Mouse (Mus musculus) liver, postnatal 0 days (tissue): ENCODE measurements around the gene BC061212. TPM values are rescaled to one million over a fixed set of nuclear protein-coding genes. Genes with fewer than 3 reads are reported as not detected.
"Not testable (repeated sequence)": the region's sequence is repeated elsewhere in the genome, so short reads cannot be mapped to it uniquely, and the experiment has no call there.

ENCODE experiments used
- ATAC-seq: fragments of 200-750 bp; cut with Nextera tagmentation; 2 replicates; pipeline ENCODE4 v1.8.0; 2017; ENCODE audit warnings: mild to moderate bottlenecking, moderate library complexity
- DNase-seq: peaks from one replicate; pipeline ENCODE4 v3.0.0-alpha.2; 2016
- H3K27ac ChIP-seq: fragments of 300-500 bp; sonication (generic); 2 replicates; pipeline ENCODE4 v1.5.1; 2014; ENCODE audit warnings: antibody characterized with exemption, moderate library complexity, mild to moderate bottlenecking, low read depth
- H3K27me3 ChIP-seq: fragments of 300-500 bp; sonication (generic); 2 replicates; pipeline ENCODE4 v1.6.1; 2014; ENCODE audit warnings: low read length, control low read depth, mixed read lengths; ENCODE audit not compliant: insufficient read depth
- H3K36me3 ChIP-seq: fragments of 300-500 bp; sonication (generic); replicated peaks from 2 replicates; pipeline ENCODE4 v1.6.1; 2014; ENCODE audit warnings: mild to moderate bottlenecking, control low read depth, low read length, moderate library complexity, mixed read lengths; ENCODE audit not compliant: insufficient read depth
- H3K4me1 ChIP-seq: fragments of 300-500 bp; sonication (generic); 2 replicates; pipeline ENCODE4 v1.6.1; 2014; ENCODE audit warnings: antibody characterized with exemption, mild to moderate bottlenecking, control low read depth; ENCODE audit not compliant: insufficient read depth
- H3K4me2 ChIP-seq: fragments of 300-500 bp; sonication (generic); 2 replicates; pipeline ENCODE4 v1.6.1; 2014; ENCODE audit warnings: low read depth, mild to moderate bottlenecking, low read length, moderate library complexity, mixed read lengths
- H3K4me3 ChIP-seq: fragments of 300-500 bp; sonication (generic); 2 replicates; pipeline ENCODE4 v1.5.1; 2014; ENCODE audit warnings: low read depth, low read length
- H3K9ac ChIP-seq: fragments of 300-500 bp; sonication (generic); replicated peaks from 2 replicates; pipeline ENCODE4 v1.6.1; 2014; ENCODE audit warnings: mild to moderate bottlenecking, moderate library complexity
- H3K9me3 ChIP-seq: fragments of 300-500 bp; sonication (generic); 2 replicates; pipeline ENCODE4 v1.6.1; 2016; ENCODE audit warnings: mild to moderate bottlenecking, control low read depth, low read length, mixed read lengths
- WGBS: fragments of 180-500 bp; shearing (Covaris S2); extraction: QIAGEN DNeasy Blood & Tissue Kit; methylation state at CpG from one replicate; pipeline ENCODE4 v1.1.7; 2014; ENCODE audit not compliant: insufficient replicate concordance; 5-methylcytosine and 5-hydroxymethylcytosine counted together
- polyA plus RNA-seq: library from polyadenylated mRNA; unstranded; fragments of >200 nt; fragmentation: Nextera tagmentation; extraction: Ambion mirVana; gene quantifications from 2 replicates; pipeline ENCODE4 v1.2.1, GENCODE M21; 2015

The BC061212 gene
- not detected in 2 replicates for polyA plus RNA-seq

DNA sequence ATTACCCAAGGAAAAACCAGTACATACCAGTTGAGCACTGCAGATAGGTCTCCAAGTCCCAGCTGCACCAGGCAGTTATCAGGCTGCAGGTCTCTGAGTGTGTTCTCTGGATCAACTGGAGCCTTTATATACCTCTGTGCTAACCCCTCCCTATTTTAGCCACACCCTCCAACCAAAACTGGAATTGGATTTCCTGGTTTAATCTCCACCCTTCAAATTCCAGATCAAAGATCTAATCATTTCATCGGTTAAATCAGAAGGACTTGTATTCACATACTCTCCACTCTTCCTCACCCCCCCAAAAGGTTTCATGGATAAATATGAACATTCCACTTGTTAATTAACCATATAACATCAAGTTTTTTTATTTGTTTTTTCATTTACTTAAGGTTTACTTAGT, at the start of gene BC061212:
TSS of gene BC061212 (minus strand) at position 101 of the 400 bp plus-strand sequence.
- not testable (repeated sequence) for H3K4me1 ChIP-seq, H3K4me2 ChIP-seq, H3K36me3 ChIP-seq, H3K9me3 ChIP-seq, H3K9ac ChIP-seq, H3K27me3 ChIP-seq, DNase-seq, H3K4me3 ChIP-seq, ATAC-seq, H3K27ac ChIP-seq
- no CpG with 5 or more reads among the region's 1 CpGs for WGBS

DNA sequence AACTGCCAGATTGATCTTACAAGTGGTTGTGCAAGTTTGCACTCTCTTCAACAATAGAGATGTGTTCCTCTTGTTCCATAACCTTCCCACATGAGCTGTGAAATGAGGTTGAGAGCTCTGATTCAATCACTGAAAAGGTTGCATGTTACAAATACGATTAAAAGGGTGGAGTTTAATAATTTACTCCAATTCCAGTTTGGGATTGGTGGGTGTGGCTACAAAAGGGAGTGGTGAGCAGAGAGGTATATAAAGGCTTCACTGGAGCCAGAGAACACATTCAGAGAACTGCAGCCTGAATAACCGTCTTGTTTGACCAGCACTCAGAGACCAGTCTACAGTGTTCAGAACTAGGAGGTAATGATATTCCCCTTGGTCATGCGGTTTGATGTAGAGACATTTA, 5.7 kb upstream of the BC061212 start, which contains the start of gene Gm6351:
TSS of gene Gm6351 (plus strand) at position 301 of the 400 bp plus-strand sequence.
- H3K4me2 ChIP-seq, DNase-seq, H3K36me3 ChIP-seq, H3K9ac ChIP-seq, H3K27me3 ChIP-seq, H3K4me1 ChIP-seq, H3K4me3 ChIP-seq, ATAC-seq, H3K27ac ChIP-seq, H3K9me3 ChIP-seq: not testable (repeated sequence)
- WGBS = no CpG with 5 or more reads among the region's 3 CpGs

Other genes with a start within 250 kb of the BC061212 start
- not detected in 2 replicates for gene Gm7792, start 226.8 kb downstream of the BC061212 start, polyA plus RNA-seq
- gene Gm16429, start 141.5 kb downstream of the BC061212 start, polyA plus RNA-seq = not detected in 2 replicates
- not detected in 2 replicates for gene Gm6351, start 5.8 kb upstream of the BC061212 start, polyA plus RNA-seq
- not detected in 2 replicates for gene Gm3106, start 147.5 kb upstream of the BC061212 start, polyA plus RNA-seq
- not detected in 2 replicates for gene A430089I19Rik, start 236.3 kb upstream of the BC061212 start, polyA plus RNA-seq
- gene Gm6502, start 243.9 kb upstream of the BC061212 start, polyA plus RNA-seq = not detected in 2 replicates